Mouse (Mus musculus): ENCODE results near the gene P3h4. TPM values are rescaled to one million over a fixed set of nuclear protein-coding genes. Genes with fewer than 3 reads are reported as not detected.
A peak's percentile ranks its signal among the peaks of the same experiment; 100 is the strongest.

Gene P3h4
- total RNA-seq (2021): 10 to 100 TPM; 15.4 to 22.8 TPM
- long read RNA-seq, experiment 1, transcript P3h4-201 (8 exons, 2,178 nt): major isoform, 56 of 65 reads
- long read RNA-seq, experiment 1, partial matches to known transcripts: 6 of 65 reads
- long read RNA-seq, experiment 1, other reads (novel, unspliced or antisense): 3 of 65 reads
- long read RNA-seq, experiment 2, transcript P3h4-201 (8 exons, 2,178 nt): major isoform, 30 of 38 reads
- long read RNA-seq, experiment 2, partial matches to known transcripts: 3 of 38 reads
- long read RNA-seq, experiment 2, other reads (novel, unspliced or antisense): 5 of 38 reads

DNA sequence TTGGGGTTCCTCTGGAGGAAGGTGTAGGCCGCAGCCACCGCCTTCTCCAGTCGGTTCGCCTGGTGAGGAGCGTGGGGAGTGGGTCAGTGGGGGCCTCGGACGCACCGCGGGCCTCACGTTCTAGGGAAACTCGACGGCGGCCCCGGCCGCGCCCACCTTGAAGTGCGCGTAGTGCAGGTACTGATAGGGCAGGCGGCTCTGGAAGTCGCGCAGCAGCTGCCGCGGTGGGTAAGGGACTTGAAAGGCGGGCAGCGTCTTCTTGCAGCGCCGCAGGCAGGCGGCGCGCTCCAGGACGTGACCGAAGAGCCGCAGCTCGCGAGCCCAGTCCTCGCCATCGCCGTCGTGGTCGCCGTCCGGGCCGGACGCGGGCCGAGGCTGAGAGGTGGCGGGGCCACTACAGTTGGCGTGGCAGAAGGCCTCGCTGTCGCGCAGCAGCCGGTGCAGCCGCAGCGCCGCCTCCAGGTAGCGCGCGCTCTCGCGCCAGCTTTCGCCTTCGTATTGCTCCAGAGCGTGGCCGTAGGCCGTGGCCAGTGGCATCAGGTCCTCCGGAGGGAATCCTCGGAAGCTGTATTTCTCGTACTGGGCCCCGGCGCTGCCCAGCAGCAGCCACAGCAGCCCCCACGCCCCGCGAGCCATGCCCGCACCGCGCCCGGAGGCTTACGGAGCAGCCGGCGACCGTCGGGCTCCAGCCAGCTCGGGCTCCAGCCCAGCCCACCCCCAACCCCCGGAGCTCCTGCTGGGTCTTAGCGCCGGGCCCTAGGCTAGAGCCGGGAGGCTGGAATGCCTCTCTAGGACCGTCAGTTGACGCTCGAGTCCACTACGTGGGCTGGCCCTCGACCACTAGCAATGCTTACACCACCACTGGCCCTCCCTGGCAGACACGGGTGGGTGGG is at the start of gene P3h4:
TSS of gene P3h4 (minus strand) at position 816 of the 893 bp plus-strand sequence.
- peak; percentile 83 for DNase-seq

DNA sequence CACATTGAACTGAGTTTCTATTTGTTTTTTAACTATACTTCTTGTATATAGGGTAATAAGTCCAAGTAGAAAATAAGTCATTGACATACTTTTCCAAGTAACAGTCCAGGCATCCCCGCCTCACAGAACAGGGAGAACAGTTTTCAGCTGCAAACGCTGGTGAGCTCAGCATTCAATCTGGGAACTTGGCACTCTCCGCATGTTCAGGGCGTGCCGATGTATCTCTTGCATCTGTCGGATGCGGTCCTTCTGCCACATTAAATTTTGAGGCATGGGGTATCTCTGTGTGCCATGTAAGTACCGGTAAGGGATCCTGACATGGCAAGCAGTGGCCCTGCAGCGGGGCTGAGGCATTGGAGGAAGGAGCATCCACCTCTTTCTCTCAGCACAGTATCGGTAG is 48.1 kb upstream of the P3h4 start:
- no peak for DNase-seq

DNA sequence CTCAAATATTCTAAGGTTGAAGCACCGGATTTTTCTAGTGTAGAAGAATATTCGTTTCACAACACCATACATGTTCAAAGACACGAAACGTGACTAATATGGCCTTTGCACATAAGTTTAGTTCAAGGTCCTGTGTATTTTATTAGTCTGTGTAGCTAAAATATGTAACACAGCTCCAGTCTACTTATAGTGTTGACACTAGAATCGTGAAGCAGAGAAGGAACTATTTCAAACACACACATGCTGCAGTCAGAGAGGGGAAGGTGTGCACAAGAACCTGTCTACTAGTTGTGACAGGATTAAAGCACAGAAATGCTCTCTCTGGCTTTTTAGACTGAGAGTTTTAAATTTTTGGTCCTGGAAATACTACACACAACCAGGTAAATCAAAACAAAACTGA is 43.1 kb upstream of the P3h4 start:
- no peak for DNase-seq

DNA sequence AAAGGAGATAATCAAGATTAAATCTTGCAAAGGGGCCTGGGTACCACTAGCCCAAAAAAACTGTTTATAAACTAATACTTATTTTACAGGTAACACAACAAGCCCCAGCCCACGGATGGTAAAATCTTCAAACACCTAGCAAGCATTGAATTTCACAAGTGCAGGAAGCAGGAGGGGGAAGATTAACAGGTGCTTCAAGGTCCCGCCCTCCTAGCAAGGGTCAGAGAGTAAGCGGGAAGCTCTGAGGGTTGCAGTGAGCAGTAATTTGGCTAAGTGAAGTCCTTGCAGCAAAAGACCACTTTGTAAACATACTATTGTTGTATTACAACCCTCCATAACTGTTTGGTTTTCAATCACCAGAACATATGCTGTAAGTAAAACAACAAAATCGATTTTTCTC is 42.6 kb upstream of the P3h4 start:
- DNase-seq: no peak

DNA sequence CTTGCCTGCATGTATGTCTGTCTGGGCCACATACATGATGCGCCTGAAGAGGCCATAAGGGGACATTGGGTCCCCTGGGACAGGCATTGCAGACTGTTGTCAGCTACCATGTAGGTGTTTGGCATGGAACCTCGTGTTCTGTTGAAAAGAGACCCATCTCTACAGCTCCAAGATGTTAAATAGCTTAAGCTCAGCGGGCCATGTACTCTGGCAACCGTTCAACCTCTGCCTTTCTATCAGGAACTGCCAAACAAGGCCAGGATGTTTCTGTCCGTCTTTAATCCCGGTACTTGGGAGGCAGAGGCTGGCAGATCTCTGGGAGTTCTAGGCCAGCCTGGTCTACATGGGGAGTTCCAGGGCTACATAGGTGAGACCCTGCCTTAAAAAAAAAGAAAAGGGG is 28.0 kb upstream of the P3h4 start:
- DNase-seq: no peak

DNA sequence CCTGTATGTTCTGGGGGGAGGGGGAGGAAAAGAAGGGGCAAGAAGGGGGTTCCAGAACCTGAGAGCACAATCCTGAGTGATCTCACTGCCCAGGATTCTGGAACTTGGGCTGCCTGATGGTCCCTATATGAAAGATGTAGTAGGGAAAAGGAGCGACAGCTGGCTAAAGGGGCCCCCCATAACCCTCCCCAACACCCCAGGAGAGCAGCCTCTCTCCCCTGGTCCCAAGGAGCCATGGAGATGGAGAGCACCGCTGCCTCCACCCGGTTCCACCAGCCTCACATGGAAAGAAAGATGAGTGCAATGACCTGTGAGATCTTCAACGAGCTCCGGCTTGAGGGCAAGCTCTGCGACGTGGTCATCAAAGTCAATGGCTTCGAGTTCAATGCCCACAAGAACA is 27.2 kb upstream of the P3h4 start, which contains the start of the genes Nt5c3b and Klhl10:
TSS of gene Nt5c3b (minus strand) at position 12 of the 400 bp plus-strand sequence.
TSS of gene Klhl10 (plus strand) at position 121 of the 400 bp plus-strand sequence.
- no peak for DNase-seq

DNA sequence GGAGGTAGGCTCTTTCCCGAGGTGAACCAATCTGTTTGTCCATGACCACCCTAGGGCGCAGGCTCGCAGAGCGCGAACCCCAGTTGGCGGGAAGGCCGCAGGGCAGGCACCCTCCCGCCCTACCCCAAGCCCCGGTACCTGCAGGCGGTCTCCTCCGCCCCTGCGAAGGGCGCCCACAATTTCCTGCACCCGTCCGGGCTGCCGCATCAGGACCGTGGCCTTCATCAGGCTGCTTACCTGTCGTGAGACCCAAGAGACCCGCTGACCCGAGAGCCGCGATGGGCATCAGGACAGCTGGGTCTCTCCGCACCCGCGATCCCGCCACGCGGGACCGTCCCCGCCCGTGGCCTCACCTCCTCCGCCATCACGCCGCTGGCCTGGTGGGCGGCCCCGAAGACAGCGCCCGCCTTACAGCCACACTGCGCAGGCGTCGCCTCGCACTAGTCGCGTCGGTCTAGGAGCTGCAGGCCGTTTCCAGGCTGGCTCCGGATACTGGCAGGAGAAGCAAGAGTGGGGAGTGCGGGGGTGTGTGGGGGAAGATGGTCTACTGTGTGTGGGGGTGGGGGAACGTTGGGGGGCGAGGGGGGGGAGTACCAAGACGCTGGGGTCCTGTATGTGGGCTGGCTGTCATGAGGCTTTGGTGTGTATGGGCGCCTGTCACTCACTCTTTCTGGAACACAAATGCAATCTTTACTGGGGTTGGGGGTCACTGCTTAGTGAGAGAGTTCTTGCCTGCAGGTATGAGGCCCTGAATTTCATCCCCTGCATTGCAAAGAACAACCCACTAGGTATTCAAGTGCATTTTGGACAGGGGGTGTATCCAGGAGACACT is 26.3 kb upstream of the P3h4 start:
- DNase-seq: peak; percentile 86

DNA sequence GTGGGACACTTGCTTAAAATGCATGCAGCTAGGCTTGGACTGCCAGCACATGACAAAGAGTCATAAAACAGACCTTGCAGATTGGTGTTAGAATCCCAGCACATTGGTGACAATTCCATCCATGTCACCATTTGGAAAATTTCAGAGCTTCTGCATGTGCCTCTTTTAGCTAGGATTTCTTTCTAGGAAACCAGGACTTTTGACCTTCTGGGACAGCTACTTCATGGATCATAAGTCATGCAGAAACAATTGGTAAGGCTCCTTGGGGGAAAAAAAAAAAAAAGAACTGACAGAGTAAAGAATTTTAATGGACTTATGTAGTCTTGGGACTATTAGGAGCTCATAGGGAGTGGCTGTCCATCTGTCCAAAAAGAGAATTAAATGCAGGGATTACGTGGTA is 23.3 kb upstream of the P3h4 start:
- no peak for DNase-seq

DNA sequence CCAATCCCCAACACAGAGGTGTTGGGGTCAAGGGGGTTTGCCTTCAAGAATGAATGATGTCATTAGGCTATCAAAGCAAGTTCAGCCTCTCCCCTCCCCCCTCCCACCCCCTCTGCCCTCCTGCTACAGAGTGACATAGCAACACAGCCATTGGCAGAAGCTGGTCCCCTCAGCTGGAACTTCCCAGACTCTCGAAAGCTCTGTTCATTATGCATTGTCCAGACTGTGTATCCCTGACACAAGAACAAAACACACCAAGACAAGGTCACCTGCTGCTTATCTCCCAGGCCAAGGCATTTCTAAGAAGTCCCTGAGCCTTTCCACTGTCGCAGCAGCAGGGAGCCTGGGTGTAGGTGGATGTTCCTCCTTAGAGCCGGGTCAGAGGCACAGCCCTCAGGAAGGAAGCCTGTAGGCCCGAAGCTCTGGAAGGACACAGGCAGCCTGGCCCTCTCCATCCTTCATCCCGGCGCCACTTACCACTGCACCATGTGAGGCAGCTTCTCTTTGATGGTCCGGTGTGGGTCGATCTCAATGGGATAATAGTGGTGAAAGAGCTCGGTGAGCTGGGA is 21.1 kb upstream of the P3h4 start:
- no peak for DNase-seq

DNA sequence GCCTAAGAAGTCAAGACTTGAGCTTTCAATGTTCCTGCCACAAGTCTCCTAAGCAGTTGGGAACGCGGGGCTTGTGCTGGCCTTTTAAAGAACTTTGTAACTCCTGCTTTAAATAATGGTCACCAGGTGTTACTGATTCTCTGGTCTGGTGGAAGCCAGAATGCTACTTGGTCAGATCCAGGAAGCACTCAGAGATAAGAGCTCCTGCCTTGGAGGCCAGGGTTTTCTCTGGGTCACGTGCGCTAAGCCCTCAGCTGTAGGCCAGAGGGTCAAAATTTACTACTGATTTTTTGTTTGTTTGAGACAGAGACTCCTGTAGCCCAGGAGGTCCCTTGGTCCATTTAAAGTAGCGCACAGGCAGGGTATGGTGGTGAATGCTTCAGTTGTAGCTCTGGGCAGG is 17.4 kb upstream of the P3h4 start:
- DNase-seq: no peak

DNA sequence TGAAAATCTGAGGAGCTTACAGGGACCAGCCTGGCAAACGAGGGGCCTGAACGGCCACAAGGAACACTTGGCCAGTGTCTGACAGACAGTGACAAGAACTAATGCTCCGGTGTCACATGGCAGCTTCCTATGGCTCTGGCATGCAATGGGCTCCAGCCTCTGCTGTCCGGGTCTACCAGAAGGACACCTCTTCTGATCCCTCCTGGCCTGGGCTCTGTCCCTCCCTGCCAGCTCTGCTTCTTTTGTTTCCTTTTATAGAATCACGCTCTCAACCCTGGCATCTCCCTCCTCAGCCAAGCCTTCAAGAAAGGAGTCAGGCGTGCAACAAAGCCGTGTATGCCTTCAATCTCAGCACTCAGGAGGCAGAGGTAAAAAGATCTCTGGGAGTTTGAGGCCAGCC is 15.4 kb upstream of the P3h4 start:
- DNase-seq: no peak

DNA sequence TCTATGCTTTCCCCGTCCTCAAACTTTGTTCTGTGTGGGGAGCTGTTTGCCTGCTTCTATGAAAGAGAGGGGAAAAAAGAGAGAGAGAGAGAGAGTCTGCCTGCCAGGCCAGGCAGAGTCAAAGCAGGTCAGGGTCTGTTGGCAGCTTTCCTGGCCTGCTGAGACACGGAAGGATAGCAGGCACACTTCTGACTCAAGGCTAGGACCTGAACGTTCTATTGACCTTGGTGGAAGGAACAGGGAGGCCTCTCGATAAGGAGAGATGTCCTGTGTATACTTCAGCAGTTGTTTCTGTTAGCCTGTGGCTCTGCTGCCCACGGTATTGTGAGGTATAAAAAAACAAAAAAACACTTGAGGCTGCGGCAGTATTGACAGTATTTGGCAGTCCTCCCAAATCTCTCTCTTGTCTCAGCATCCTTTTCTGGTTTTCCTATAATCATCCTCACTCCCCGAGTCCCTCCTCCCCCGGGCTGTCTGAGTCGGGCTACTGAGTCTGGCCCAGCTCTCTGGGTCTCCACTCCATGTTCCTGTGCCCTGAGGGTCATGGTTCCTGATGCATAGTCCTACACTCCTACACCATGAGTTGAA is 14.1 kb upstream of the P3h4 start:
- no peak for DNase-seq

DNA sequence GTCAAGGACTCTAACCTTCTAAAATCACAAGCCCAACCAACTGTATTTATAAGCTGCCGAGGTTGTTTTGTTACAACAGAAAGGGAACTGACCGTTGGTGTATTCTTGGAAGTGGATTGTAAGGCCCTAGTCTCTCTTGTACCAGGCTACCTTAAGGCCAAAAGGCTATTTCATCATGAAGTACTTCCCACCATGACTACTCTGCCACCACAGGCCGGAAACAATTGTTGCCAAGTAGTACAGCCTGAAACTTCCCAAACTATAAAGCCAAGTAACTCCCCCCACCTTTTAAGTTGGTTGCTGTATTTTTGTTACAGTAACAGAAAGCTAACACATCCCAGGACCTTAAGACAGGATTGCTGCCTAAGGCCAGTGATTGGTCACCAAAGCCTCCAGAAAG is 12.2 kb upstream of the P3h4 start:
- DNase-seq: no peak

DNA sequence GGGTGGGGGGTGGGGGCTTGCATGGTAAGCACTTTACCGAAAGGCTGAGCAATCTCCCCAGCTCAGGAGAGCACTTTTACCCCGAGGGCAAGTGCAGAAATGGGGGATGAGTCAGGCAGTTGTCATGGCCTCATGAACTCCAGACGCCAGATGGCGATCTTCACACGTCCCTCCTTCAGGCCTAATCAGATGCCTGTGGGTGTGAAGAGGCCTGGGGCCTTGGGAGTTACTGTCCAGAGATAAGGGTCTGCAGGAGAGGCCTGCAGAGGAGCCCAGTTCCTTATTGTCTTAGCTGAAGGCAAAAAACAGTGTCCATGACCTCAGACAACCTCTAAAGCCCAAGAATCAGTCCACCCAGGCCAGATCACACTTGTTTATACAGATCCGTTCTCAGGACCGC is 11.2 kb upstream of the P3h4 start:
- DNase-seq: peak; percentile 75

DNA sequence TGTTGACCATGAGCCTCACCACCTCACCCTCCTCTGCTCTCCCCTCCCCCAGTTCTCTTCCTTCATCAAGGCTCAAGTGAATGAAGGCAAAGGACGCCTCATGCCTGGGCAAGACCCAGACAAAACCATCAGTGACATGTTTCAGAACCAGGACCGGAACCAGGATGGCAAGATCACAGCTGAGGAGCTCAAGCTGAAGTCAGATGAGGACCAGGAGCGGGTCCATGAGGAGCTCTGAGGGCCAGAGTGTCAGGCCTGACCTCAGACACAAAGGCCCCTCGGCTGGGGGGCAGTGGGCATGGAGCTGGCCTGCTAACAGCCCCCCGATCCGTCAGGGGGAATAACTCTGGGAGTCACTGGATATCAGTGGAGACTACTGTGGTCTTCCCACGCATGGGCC is 9.2 kb upstream of the P3h4 start:
- no peak for DNase-seq

DNA sequence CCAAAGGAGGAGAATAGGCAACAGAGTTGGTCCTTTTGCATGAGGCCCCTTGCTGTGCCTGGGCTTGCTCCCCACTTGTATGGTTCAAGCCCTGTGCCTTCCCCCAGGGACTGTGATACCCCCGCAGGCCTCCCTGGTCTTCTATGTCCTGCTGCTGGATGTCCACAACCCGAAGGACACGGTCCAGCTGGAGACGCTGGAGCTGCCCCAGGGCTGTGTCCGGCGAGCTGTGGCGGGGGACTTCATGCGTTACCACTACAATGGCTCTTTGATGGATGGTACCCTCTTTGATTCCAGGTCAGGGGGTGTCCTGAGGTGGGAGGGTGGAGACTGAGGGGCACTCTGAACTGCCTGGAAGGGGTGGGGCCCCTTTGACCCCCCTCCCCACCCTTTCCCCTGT is 6.9 kb upstream of the P3h4 start:
- DNase-seq: no peak

DNA sequence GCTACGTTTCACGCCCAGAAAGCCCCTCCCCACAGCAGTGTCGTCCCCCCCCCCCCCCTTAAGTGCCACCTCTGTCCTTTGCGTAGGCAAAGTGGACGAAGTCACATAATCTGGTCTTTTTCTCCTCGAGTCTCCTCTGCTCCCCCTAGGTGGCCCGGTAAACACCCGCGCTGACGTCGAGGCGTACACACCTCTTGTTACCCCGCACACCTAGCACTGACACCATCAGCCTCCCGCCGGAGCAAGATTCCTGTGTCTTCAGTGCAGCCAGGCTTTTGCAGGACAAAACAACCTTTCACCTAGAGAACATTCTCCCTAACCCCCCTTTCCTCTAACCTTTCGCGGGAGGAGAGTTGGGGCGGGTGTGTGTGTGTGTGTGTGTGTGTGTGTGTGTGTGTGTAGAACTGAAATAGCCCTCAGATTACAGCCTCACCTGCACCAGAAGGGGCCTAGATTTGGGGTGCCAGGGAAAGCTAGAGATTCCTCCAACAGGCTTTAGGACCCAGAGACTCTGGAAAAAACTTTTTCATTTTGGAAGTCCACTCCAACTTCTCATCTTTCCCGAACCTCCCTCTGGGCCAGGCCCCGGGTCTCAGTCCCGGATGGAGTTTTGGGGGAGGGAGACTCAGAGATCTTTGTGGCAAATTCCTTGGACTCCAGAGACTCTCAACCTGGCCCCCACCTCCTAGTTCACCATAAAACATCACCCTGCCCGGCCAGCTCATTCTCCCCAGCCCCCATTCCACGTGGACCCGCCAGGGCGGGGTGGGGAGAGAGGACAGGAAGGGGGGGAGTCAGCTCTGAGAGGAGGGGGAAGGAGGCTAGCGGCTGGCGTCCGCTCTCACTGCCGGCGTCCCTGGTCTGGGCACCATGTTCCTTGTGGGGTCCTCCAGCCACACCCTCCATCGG is 532 bp upstream of the P3h4 start, which contains the start of gene Fkbp10:
TSS of gene Fkbp10 (plus strand) at position 784 of the 909 bp plus-strand sequence.
- peak; percentile 73 for DNase-seq

DNA sequence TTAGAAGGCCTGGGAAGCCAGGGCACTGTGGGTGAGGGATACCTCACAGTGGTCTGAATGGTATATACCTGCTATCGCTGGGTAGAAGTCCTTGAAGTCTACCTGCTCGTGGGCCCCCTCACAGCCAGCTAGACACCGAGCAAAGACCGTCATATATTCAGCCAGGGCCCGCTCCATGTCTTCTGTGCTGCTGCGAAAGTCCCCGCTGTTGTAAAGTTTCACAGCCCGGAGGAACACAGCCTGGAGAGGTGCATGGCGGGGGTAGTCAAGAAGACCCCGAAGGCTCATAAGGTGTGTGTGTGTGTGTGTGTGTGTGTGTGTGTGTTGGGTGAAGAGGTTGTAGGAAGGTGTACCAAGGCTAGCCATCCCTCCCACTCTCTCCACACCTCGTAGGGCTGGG is 1.1 kb downstream of the P3h4 start:
- no peak for DNase-seq

DNA sequence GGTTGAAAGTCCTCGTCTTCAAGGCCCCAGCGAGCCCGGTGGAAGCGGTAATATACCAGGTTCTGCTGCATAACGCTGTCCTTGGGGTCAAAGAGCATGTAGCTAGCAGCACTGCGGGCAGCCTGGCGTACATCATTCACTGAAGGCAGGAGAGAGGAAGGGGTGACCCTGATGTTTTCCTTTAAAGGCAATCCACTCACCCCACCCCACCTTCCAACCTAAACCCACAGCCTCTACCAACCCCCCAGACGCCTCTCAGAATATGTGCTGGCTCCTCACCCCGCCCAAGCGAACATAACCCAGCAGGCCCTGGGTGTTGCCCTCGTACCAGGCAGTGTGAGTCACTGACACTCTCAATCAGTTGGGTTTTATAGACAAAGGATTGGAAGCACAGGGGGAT is 2.9 kb downstream of the P3h4 start:
- no peak for DNase-seq

DNA sequence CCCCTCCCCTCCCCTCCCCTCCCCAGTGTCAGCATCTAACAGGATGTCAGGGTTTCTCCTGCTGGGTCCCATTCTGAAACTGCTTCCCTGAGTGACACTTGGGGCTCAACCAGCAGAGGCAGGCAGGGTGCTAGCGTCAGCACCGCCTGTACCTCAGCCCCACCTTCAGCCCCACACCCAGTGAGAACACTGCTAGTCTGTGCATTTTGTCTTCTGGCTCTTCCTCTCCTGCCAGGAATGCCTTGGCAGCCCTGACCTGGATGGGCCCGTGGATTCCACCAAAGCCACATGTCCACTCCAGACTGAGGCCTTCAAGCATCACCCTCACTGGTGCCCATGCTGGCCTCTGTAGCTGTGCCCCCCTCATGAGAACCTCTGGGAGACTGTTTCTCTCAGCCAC is 5.0 kb downstream of the P3h4 start:
- DNase-seq: no peak
